Mouse (Mus musculus): ENCODE data around the gene Clcn2.

- TF ChIP-seq FLI1 (IDR thresholded peaks at IDR 0.05; ENCODE audit: low read length) = no peak
- TF ChIP-seq GATA1 (IDR thresholded peaks at IDR 0.05; ENCODE audit: borderline replicate concordance, low read length) = no peak
These were observed 47.3 kb downstream of the Clcn2 start for GRCm38 (mm10) chr16:20670291-20670690.
